Mouse (Mus musculus) right cerebral cortex, adult 18-20 months (tissue): ENCODE data around the gene P4htm.

ENCODE experiments used
- DNase-seq: peaks from one replicate; pipeline ENCODE4 v3.0.0; 2022; ENCODE audit warnings: mixed read lengths

Gene P4htm

DNA sequence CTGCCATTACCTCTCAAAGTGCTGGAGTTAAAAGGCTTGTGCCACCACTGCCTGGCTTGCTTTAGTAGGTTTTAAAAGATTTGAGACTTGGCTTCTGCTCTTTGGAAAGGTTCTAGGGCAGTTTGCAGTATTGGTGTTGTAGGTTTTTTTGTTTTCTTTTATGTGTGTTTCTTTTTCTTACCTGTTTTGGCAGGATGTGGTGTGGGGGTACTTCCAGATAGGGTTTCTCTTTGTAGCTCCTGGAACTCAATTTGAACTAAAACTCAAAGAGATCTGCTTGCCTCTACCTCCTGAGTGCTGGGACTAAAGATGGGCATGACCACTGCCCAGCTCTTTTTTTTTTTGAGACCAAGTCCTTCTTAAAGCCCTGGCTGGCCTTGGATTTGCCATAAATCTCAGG is 56.6 kb downstream of the P4htm start:
- DNase-seq = no peak

DNA sequence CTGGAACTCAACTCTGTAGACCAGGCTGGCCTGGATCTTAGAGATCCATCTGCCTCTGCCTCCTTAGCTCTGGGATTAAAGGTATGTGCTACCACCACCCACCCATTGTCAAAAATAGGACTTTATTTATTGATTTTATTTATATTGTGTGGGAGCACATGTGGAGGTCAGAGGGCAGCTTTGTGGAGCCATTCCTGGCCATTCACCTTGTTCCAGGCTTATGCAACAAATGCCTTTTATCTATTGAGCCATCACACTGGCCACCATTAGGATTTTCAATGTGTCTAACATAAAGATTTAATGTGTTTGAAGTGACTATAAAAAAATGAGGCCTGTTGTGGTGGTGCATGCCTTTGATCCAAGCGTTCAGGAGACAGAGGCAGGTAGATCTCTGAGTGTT is 66.0 kb downstream of the P4htm start:
- no peak for DNase-seq

- DNase-seq = no peak
These were observed 66.5 kb downstream of the P4htm start for GRCm38 (mm10) chr9:108530954-108531353.
